Mouse (Mus musculus) liver, embryonic 14.5 days (tissue): Measurements from ENCODE around the gene Carmil1.

ENCODE experiments used
- CTCF ChIP-seq: IDR thresholded peaks from 2 replicates; pipeline ENCODE4 v1.5.1; 2016; ENCODE audit warnings: antibody characterized with exemption, low read depth, control low read depth
- EP300 ChIP-seq: IDR thresholded peaks from 2 replicates; pipeline ENCODE4 v1.6.1; 2016; ENCODE audit warnings: antibody characterized with exemption, low read depth

DNA sequence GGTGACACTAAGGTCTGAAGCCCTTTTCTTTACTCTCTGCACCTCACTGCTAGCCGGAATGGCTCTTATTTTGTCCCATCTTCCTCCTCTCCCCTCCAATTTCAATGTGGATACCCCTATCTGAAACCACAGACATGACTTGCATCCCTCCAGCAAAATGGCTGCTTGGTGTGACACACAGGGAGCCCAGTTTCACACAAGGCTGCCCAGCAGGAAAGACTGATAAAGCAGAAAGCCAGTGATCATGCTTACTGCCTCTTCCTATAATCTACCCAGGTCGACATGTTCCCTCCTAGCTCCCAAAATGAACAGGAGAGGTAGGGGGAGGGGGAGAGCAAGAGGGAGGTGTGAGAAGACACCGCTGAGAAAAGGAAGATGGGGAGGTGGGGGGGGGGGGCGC is 36.6 kb downstream of the Carmil1 start:
- no peak for TF ChIP-seq EP300
- no peak for TF ChIP-seq CTCF
